Mouse (Mus musculus) layer of hippocampus, postnatal 14 days (tissue): ENCODE data around the gene Creb5. TPM values are rescaled to one million over a fixed set of nuclear protein-coding genes. Genes with fewer than 3 reads are reported as not detected.

Experiments used
- DNase-seq, 2 experiments: peaks; one replicate each; pipeline ENCODE4 v3.0.0; 2021 to 2022; ENCODE audit warnings: low spot score in 2 of 2, mixed read lengths in 1 of 2
- total RNA-seq, 2 experiments: library from RNA; stranded (reverse); gene quantifications; 2 replicates each; pipeline ENCODE4 v1.2.3; 2021

The Creb5 gene
- total RNA-seq, 2 experiments from 2014 or later = 4.7 TPM

GRCm38 (mm10) chr6:53472751-53473150 is 185.7 kb downstream of the Creb5 start:
- DNase-seq = no peak

- DNase-seq = no peak
These were observed 190.4 kb downstream of the Creb5 start for GRCm38 (mm10) chr6:53477501-53477900.

GRCm38 (mm10) chr6:53490917-53491316 is 203.8 kb downstream of the Creb5 start:
- DNase-seq = no peak

- DNase-seq = no peak
These were observed 204.3 kb downstream of the Creb5 start for GRCm38 (mm10) chr6:53491331-53491730.

- DNase-seq = no peak
These were observed 206.8 kb downstream of the Creb5 start for GRCm38 (mm10) chr6:53493864-53494263.

GRCm38 (mm10) chr6:53495667-53496066 is 208.6 kb downstream of the Creb5 start:
- DNase-seq = no peak

GRCm38 (mm10) chr6:53496325-53496753 is 209.3 kb downstream of the Creb5 start:
- peak in 1 of 2 experiments; percentile 3 for DNase-seq

GRCm38 (mm10) chr6:53497904-53498536 is 210.9 kb downstream of the Creb5 start:
- no peak for DNase-seq

- DNase-seq = no peak
These were observed 212.7 kb downstream of the Creb5 start for GRCm38 (mm10) chr6:53499621-53500295.

GRCm38 (mm10) chr6:53501236-53501635 is 214.2 kb downstream of the Creb5 start:
- DNase-seq = no peak

GRCm38 (mm10) chr6:53506947-53507564 is 220.0 kb downstream of the Creb5 start:
- DNase-seq = no peak

- no peak for DNase-seq
These were observed 221.9 kb downstream of the Creb5 start for GRCm38 (mm10) chr6:53508847-53509494.

GRCm38 (mm10) chr6:53510005-53510404 is 222.9 kb downstream of the Creb5 start:
- no peak for DNase-seq

GRCm38 (mm10) chr6:53512226-53512625 is 225.2 kb downstream of the Creb5 start:
- no peak for DNase-seq

- DNase-seq = no peak
These were observed 226.3 kb downstream of the Creb5 start for GRCm38 (mm10) chr6:53513380-53513779.

GRCm38 (mm10) chr6:53514862-53515261 is 227.8 kb downstream of the Creb5 start:
- no peak for DNase-seq

- no peak for DNase-seq
These were observed 228.5 kb downstream of the Creb5 start for GRCm38 (mm10) chr6:53515611-53516010.

GRCm38 (mm10) chr6:53517371-53517945 is 230.4 kb downstream of the Creb5 start:
- DNase-seq = peak; percentile 4 to 32

- no peak for DNase-seq
These were observed 236.8 kb downstream of the Creb5 start for GRCm38 (mm10) chr6:53523743-53524497.

GRCm38 (mm10) chr6:53526460-53526859 is 239.4 kb downstream of the Creb5 start:
- no peak for DNase-seq

GRCm38 (mm10) chr6:53530742-53531141 is 243.7 kb downstream of the Creb5 start:
- no peak for DNase-seq
